9 mouse cellular contexts compared by ENCODE assay signal in genomic region chr13:49205381-49205998, GRCm38 (mm10). TPM values are rescaled to one million over a fixed set of nuclear protein-coding genes. Genes with fewer than 3 reads are reported as not detected.
DNase-seq lines count a peak whose midpoint lies in the region; ATAC-seq lines count a peak whose summit lies in the region.
"Had no signal": no experiment of that assay in that cellular context is flagged by ENCODE, and none has a peak within 500 bp of the region (broad histone marks: within the 10 kb centered on the region; RNA-seq: fewer than 3 reads in every experiment).

No protein-coding gene starts in this region.

- no peak overlapping the region for H3K9ac ChIP-seq in embryonic facial prominence, embryonic 13.5 days
- H3K9ac ChIP-seq in kidney, embryonic 15.5 days: no peak overlapping the region
- no peak overlapping the region for H3K9ac ChIP-seq in liver, embryonic 13.5 days
- H3K9ac ChIP-seq in stomach, embryonic 14.5 days (replicated peaks; ENCODE audit: low read depth, low read length): no peak overlapping the region
- H3K9ac ChIP-seq: embryonic facial prominence, embryonic 12.5 days had no signal

- no peak overlapping the region for H3K4me2 ChIP-seq in embryonic facial prominence, embryonic 13.5 days
- no peak overlapping the region for H3K4me2 ChIP-seq in kidney, embryonic 15.5 days
- no peak overlapping the region for H3K4me2 ChIP-seq in liver, embryonic 13.5 days
- no peak overlapping the region for H3K4me2 ChIP-seq in stomach, embryonic 14.5 days (replicated peaks; ENCODE audit: low read depth, low read length)
- H3K4me2 ChIP-seq: embryonic facial prominence, embryonic 12.5 days had no signal

- DNase-seq in B cell, adult 2 months: peak; percentile 93 to 94
- DNase-seq in adrenal gland, postnatal 25 days: peak; percentile 92
- DNase-seq in heart, adult 9 months (ENCODE audit: low spot score in 2 of 2): peak; percentile 72 to 85
- peak; percentile 52 for DNase-seq in liver, embryonic 13.5 days
- DNase-seq in neural tube, embryonic 10.5 days (ENCODE audit: extremely low spot score, low spot score): peak; percentile 82

- 36% methylated on average over 13 of the region's 13 CpGs for WGBS in embryonic facial prominence, embryonic 13.5 days
- WGBS in kidney, embryonic 15.5 days: 43% methylated on average over 13 of the region's 13 CpGs
- 47% methylated on average over 13 of the region's 13 CpGs for WGBS in liver, embryonic 13.5 days (ENCODE audit: insufficient replicate concordance)
- WGBS in stomach, embryonic 14.5 days: 41% methylated on average over 13 of the region's 13 CpGs

- peaks cover 42% of the 10 kb centered on the region for H3K36me3 ChIP-seq in embryonic facial prominence, embryonic 13.5 days
- peaks cover 11% of the 10 kb centered on the region for H3K36me3 ChIP-seq in kidney, embryonic 15.5 days
- H3K36me3 ChIP-seq in liver, embryonic 13.5 days: no peaks in the 10 kb centered on the region; the same call in 1 of the 2 replicates
- H3K36me3 ChIP-seq in stomach, embryonic 14.5 days (ENCODE audit: control insufficient read depth, insufficient read depth, low read length): no peaks in the 10 kb centered on the region

- no peaks in the 10 kb centered on the region for H3K27me3 ChIP-seq in embryonic facial prominence, embryonic 13.5 days
- H3K27me3 ChIP-seq in kidney, embryonic 15.5 days: no peaks in the 10 kb centered on the region
- no peaks in the 10 kb centered on the region for H3K27me3 ChIP-seq in liver, embryonic 13.5 days
- H3K27me3 ChIP-seq in stomach, embryonic 14.5 days (ENCODE audit: control insufficient read depth, insufficient read depth, low read length): no peaks in the 10 kb centered on the region
- H3K27me3 ChIP-seq: embryonic facial prominence, embryonic 12.5 days had no signal

- H3K27ac ChIP-seq in embryonic facial prominence, embryonic 13.5 days: no peak overlapping the region
- no peak overlapping the region for H3K27ac ChIP-seq in kidney, embryonic 15.5 days
- no peak overlapping the region for H3K27ac ChIP-seq in liver, embryonic 13.5 days
- no peak overlapping the region for H3K27ac ChIP-seq in stomach, embryonic 14.5 days (ENCODE audit: low read length)
- H3K27ac ChIP-seq: embryonic facial prominence, embryonic 12.5 days had no signal

- 0 out of 2 replicates have a peak, but pooled peaks have one; percentile 8 for ATAC-seq in embryonic facial prominence, embryonic 13.5 days (ENCODE audit: insufficient number of reproducible peaks, insufficient read depth, low FRiP score, low TSS enrichment, low read depth)
- peak; percentile 37; the same call in 1 of the 2 replicates for ATAC-seq in kidney, embryonic 15.5 days (replicated peaks; ENCODE audit: low FRiP score)
- ATAC-seq in liver, embryonic 13.5 days (ENCODE audit: low read depth): peak; percentile 30
- 0 out of 2 replicates have a peak, but pooled peaks have one; percentile 10 for ATAC-seq in stomach, embryonic 14.5 days (ENCODE audit: insufficient number of reproducible peaks, insufficient read depth, low FRiP score, low read depth)

- H3K9me3 ChIP-seq in embryonic facial prominence, embryonic 13.5 days: no peaks in the 10 kb centered on the region
- H3K9me3 ChIP-seq in kidney, embryonic 15.5 days (replicated peaks): no peaks in the 10 kb centered on the region
- H3K9me3 ChIP-seq in liver, embryonic 13.5 days (replicated peaks): no peaks in the 10 kb centered on the region
- H3K9me3 ChIP-seq in stomach, embryonic 14.5 days (ENCODE audit: control insufficient read depth, low read depth, low read length): no peaks in the 10 kb centered on the region
- H3K9me3 ChIP-seq: embryonic facial prominence, embryonic 12.5 days had no signal

- H3K4me3 ChIP-seq in embryonic facial prominence, embryonic 13.5 days: no peak overlapping the region
- H3K4me3 ChIP-seq in kidney, embryonic 15.5 days (replicated peaks): no peak overlapping the region
- no peak overlapping the region for H3K4me3 ChIP-seq in liver, embryonic 13.5 days (replicated peaks)
- no peak overlapping the region for H3K4me3 ChIP-seq in stomach, embryonic 14.5 days (ENCODE audit: low read depth, low read length)
- H3K4me3 ChIP-seq: embryonic facial prominence, embryonic 12.5 days had no signal

- peaks cover 13% of the 10 kb centered on the region for H3K4me1 ChIP-seq in embryonic facial prominence, embryonic 13.5 days
- peaks cover 4% of the 10 kb centered on the region; the same call in 1 of the 2 replicates for H3K4me1 ChIP-seq in kidney, embryonic 15.5 days
- peaks cover 13% of the 10 kb centered on the region; the same call in 1 of the 2 replicates for H3K4me1 ChIP-seq in liver, embryonic 13.5 days (replicated peaks)
- H3K4me1 ChIP-seq in stomach, embryonic 14.5 days (ENCODE audit: control insufficient read depth, insufficient read depth, low read length): no peaks in the 10 kb centered on the region; the same call in 1 of the 2 replicates

RNA-seq across cellular contexts. Expression of gene Card19, which starts 10.3 kb away (rescaled TPM):
- total RNA-seq in adrenal gland, postnatal 25 days (2021): 52.0 and 60.3 TPM in 2 replicates
- 65.2 and 66.4 TPM in 2 replicates for polyA plus RNA-seq in embryonic facial prominence, embryonic 13.5 days (2015; fragmentation: Nextera tagmentation; extraction: Ambion mirVana)
- polyA plus RNA-seq in kidney, embryonic 15.5 days (2015; fragmentation: Nextera tagmentation; extraction: Ambion mirVana): 45.7 and 47.2 TPM in 2 replicates
- 11.9 and 13.2 TPM in 2 replicates for polyA plus RNA-seq in liver, embryonic 13.5 days (2015; fragmentation: Nextera tagmentation; extraction: Ambion mirVana)
- polyA plus RNA-seq in stomach, embryonic 14.5 days (2014; fragmentation: Nextera tagmentation; extraction: Ambion mirVana): 48.5 and 57.0 TPM in 2 replicates

RNA-seq across cellular contexts. Expression of gene Ninj1, which starts 18.2 kb away (rescaled TPM):
- 47.6 and 55.2 TPM in 2 replicates for total RNA-seq in adrenal gland, postnatal 25 days (2021)
- polyA plus RNA-seq in embryonic facial prominence, embryonic 13.5 days (2015; fragmentation: Nextera tagmentation; extraction: Ambion mirVana): 44.9 and 48.0 TPM in 2 replicates
- polyA plus RNA-seq in kidney, embryonic 15.5 days (2015; fragmentation: Nextera tagmentation; extraction: Ambion mirVana): 57.5 and 59.8 TPM in 2 replicates
- polyA plus RNA-seq in liver, embryonic 13.5 days (2015; fragmentation: Nextera tagmentation; extraction: Ambion mirVana): 39.7 and 40.0 TPM in 2 replicates
- polyA plus RNA-seq in stomach, embryonic 14.5 days (2014; fragmentation: Nextera tagmentation; extraction: Ambion mirVana): 48.8 and 54.5 TPM in 2 replicates

RNA-seq across cellular contexts. Expression of gene Susd3, which starts 43.0 kb away (rescaled TPM):
- total RNA-seq in adrenal gland, postnatal 25 days (2021): 0.43 and 0.95 TPM in 2 replicates
- polyA plus RNA-seq in embryonic facial prominence, embryonic 13.5 days (2015; fragmentation: Nextera tagmentation; extraction: Ambion mirVana): 1.5 and 2.8 TPM in 2 replicates
- 18.5 and 22.7 TPM in 2 replicates for polyA plus RNA-seq in kidney, embryonic 15.5 days (2015; fragmentation: Nextera tagmentation; extraction: Ambion mirVana)
- polyA plus RNA-seq in liver, embryonic 13.5 days (2015; fragmentation: Nextera tagmentation; extraction: Ambion mirVana): 1.6 and 1.7 TPM in 2 replicates
- polyA plus RNA-seq in stomach, embryonic 14.5 days (2014; fragmentation: Nextera tagmentation; extraction: Ambion mirVana): 0.95 and 1.8 TPM in 2 replicates

RNA-seq across cellular contexts. Expression of gene Wnk2, which starts 57.7 kb away (rescaled TPM):
- 2.4 and 4.2 TPM in 2 replicates for total RNA-seq in adrenal gland, postnatal 25 days (2021)
- 2.4 and 2.5 TPM in 2 replicates for polyA plus RNA-seq in embryonic facial prominence, embryonic 13.5 days (2015; fragmentation: Nextera tagmentation; extraction: Ambion mirVana)
- polyA plus RNA-seq in kidney, embryonic 15.5 days (2015; fragmentation: Nextera tagmentation; extraction: Ambion mirVana): 1.2 and 1.4 TPM in 2 replicates
- 0.03 and 0.09 TPM in 2 replicates for polyA plus RNA-seq in liver, embryonic 13.5 days (2015; fragmentation: Nextera tagmentation; extraction: Ambion mirVana)
- 4.2 and 4.4 TPM in 2 replicates for polyA plus RNA-seq in stomach, embryonic 14.5 days (2014; fragmentation: Nextera tagmentation; extraction: Ambion mirVana)
